8 mouse cellular contexts compared by ENCODE assay signal in genomic region chr17:46782341-46783221, GRCm38 (mm10). TPM values are rescaled to one million over a fixed set of nuclear protein-coding genes. Genes with fewer than 3 reads are reported as not detected.
DNase-seq lines count a peak whose midpoint lies in the region; ATAC-seq lines count a peak whose summit lies in the region.

TSS of gene Rpl7l1 (minus strand) at chr17:46782672.

- H3K4me1 ChIP-seq in hindbrain, embryonic 15.5 days (replicated peaks): peaks cover 15% of the 10 kb centered on the region

- H3K9ac ChIP-seq in hindbrain, embryonic 15.5 days: peak within 1 kb of the TSS; percentile 76

- no peaks in the 10 kb centered on the region for H3K27me3 ChIP-seq in hindbrain, embryonic 15.5 days

- peak within 1 kb of the TSS; percentile 59 for H3K4me3 ChIP-seq in hindbrain, embryonic 15.5 days

- WGBS in hindbrain, embryonic 15.5 days: under 1% methylated on average over 44 of the region's 44 CpGs

- DNase-seq in R1 (ENCODE audit: low read depth, low spot score): peak; percentile 97
- peak; percentile 91 to 94 for DNase-seq in cerebellum, postnatal 25 days
- DNase-seq in frontal cortex, postnatal 36 days (ENCODE audit: low spot score in 2 of 2): peak; percentile 89 to 92
- peak; percentile 81 for DNase-seq in left cerebral cortex, adult 11 months (ENCODE audit: low spot score)
- peak; percentile 94 for DNase-seq in lung, postnatal 4 days
- DNase-seq in retina, postnatal 7 days (ENCODE audit: low read depth, low spot score): peak; percentile 87
- DNase-seq in urinary bladder, adult 2 months (ENCODE audit: low spot score): peak; percentile 81

- peaks cover 31% of the 10 kb centered on the region for H3K36me3 ChIP-seq in hindbrain, embryonic 15.5 days

- H3K9me3 ChIP-seq in hindbrain, embryonic 15.5 days: no peaks in the 10 kb centered on the region

- H3K27ac ChIP-seq in hindbrain, embryonic 15.5 days (replicated peaks): peak within 1 kb of the TSS; percentile 82

- ATAC-seq in hindbrain, embryonic 15.5 days (ENCODE audit: low FRiP score, low read depth): peak; percentile 95

- peak within 1 kb of the TSS; percentile 73 for H3K4me2 ChIP-seq in hindbrain, embryonic 15.5 days

RNA-seq across cellular contexts. Expression of gene Rpl7l1, which starts in this region (rescaled TPM):
- polyA plus RNA-seq in hindbrain, embryonic 15.5 days (2015; fragmentation: Nextera tagmentation; extraction: Ambion mirVana): 82.2 and 87.9 TPM in 2 replicates
- 66.8 and 70.0 TPM in 2 replicates for polyA plus RNA-seq in urinary bladder, adult 2 months (2012; rRNA removed)

Comparison
In these comparisons a context has a peak if more than half of its experiments do, and no peak if none do; other contexts are left out.
1. Peak in every context shown above with its lines: DNase-seq, ATAC-seq, H3K4me3 ChIP-seq and H3K27ac ChIP-seq.